Mouse (Mus musculus): ENCODE measurements around the gene Spon2.
A peak's percentile ranks its signal among the peaks of the same experiment; 100 is the strongest.

Spon2 gene

DNA sequence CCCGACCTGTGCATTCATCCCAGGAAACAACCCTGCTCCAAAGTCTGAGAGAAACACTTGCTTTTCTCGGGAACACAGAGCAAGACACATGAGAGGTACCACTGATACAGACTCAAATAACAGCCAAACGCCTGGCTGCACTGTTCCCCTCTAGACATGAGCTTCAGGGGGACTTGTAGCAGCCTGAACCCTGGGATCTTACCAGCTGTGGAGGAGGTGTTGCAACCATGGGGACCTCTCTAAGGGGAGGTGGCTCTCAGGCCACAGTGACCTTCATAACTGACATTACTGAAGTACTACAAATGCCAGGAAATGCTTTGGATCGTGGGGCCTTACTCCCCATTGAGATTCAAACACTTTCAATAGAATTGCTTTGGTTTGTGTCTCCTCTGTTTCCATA is 3.5 kb downstream of the Spon2 start:
- DNase-seq: no peak

DNA sequence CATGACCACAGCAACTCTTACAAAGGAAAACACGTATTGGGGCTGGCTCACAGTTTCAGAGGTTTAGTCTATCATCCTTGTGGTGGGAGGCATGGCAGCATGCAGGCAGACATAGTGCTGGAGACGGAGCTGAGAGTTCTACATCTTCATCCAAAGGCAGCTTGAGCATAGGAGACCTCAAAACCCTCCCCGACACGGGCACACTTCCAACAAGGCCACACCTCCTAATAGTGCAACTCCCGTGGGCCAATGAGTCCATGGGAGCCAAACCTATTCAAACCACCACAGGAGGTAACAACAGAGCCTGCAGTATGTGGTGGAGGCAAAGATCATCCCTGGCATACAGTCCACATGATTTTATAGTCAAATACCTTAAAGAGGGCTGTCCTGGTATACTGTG is 7.0 kb downstream of the Spon2 start:
- DNase-seq: no peak

DNA sequence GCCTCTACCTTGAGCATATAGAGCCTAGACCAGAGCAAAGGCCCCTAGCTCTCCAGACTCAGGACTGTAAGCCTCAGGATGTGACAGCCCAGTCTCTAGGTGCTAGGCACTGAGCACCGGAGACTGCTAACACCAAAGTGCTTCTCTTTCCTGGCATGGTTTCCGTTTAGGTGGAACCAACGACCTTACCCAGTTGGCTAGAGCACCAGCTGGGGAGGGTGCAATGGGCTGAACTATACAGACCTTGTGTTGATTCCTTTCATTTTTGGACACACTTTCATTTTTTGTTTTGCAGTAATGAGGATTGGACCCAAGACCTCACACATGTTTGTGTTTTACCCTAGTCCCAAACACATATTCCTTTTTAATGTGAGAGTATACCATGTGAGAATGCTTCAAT is 7.7 kb downstream of the Spon2 start:
- no peak for DNase-seq

DNA sequence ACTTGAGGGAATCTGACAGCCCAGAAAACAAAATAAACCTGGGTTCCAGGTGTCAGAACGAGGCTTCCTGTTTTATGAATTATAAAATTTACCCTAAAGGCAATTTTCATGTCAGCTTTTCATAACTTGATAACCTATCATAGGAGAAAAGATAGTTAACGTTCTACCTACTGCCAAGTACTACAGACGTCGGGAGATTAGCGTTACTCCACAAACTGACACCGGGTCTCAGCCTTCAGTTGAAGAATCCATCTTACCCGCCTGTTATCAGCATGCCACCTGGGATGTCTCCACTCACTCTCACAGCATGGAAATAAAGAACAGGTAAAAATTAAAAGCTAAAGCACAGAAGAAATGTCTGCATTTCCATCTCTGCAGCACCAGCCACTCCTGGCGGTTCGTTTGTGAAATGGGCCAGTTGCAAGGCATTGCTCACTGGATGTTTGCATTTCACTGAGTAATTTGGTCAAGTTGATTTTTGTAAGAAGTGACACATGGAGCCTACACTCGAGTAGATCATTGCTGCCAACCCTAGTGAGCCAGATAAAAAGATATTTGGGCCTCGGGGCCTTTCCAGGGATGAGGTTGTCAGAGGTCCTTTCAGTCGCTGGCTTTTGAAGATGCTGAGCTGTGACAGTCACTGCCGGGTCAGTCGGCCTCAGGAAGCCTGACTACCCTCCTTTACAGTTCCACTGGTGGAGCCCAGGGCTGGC is 9.6 kb downstream of the Spon2 start:
- no peak for DNase-seq

DNA sequence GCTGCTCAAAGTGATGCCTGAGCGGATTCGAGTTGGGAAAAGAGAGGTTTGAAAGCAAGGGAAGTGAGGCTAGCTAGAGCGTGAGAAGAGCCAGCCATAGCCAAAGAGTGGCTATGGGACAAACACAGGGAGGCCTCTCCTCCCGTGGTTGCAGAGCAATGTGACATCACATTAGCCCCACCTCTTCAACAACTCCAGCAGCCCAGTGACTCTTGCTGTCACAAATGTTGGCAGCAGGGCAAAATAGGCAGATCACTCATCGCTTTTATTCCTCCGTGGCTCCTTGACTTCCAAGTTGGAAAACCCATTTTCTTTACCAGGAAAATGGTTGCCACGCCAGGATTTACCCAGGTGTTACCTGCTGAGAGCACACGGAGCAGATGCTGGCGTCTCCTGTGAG is 11.1 kb downstream of the Spon2 start:
- no peak for DNase-seq

DNA sequence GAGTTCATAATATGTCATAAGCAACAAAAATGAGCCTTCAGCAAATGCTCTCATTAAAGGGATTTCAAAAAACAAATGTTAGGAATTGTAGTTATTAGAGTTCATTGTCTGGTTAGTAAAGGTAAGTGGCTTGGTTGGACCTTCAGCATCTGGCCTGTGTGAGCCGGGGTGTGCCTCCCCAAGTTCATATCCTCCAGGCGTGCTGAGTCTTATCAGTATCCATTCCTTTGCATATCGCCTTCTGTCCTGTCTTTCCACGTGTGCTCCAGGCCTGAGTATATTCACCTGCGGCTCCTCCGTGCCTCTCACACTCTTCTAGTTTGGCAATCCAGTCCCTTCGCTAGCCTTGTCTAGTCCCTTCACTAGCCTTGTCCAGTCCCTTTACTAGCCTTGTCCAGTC is 11.9 kb downstream of the Spon2 start:
- no peak for DNase-seq

DNA sequence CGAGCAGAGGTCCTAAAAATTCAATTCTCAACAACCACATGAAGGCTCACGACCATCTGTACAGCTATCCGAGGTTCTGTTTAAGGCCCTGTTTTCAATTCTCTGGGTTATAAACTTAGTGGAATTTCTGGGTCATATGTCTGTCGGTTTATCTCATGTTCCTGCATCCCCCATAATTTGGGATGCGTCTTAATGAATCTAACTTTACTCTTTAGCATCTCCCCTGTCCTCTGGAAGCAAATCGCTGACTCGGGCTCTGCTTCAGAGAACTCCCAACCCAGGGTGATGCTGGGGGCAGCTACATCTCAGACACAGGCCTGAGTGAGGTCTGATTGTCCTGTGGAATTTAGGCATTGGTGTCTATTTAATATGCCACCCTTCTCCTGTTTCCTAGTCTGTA is 14.0 kb downstream of the Spon2 start:
- DNase-seq: no peak

DNA sequence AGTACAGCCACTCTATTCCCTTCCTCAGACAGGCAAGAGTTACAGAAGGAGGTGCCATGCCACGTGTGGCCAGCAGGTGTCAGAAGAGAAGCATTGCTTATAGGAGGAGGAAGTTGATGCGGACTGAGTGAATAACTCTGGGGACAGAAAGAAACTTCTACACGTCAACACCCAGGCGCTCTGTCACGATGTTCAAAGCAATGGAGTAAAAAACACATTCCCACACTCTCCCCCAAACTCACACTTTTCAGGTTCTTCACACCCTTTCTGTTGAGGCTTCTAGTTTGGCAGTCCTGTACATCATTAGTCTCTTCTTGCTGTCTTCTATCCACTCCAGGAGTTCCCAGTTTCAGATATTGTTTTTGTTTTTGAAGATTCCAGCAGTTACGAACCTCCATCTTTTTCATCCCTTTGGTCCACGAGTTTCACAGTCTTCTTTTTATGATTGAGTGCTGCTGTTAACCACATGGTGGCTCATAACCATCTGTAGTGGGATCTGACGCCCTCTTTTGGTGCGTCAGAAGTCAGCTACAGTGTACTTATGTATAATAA is 14.5 kb downstream of the Spon2 start:
- DNase-seq: peak; percentile 85

DNA sequence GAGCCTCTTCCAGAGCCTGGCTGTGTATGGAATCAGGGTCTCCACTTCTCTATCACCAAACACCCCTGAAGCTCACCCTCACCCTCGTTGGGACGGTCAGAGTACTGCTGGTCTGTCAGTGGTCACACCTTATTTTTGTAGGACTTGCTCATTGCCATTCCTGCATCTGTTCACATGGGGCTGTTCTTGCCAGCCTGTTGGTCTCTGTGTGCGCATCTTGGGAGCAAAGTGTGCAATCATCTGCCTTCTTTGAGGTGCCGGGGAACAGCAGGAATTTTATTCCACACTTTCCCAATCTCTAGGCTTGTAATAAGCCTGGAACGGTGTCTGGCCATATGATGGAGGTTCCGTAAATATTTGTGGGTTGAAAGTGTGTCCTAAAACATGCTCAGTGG is 15.1 kb downstream of the Spon2 start:
- DNase-seq: no peak

DNA sequence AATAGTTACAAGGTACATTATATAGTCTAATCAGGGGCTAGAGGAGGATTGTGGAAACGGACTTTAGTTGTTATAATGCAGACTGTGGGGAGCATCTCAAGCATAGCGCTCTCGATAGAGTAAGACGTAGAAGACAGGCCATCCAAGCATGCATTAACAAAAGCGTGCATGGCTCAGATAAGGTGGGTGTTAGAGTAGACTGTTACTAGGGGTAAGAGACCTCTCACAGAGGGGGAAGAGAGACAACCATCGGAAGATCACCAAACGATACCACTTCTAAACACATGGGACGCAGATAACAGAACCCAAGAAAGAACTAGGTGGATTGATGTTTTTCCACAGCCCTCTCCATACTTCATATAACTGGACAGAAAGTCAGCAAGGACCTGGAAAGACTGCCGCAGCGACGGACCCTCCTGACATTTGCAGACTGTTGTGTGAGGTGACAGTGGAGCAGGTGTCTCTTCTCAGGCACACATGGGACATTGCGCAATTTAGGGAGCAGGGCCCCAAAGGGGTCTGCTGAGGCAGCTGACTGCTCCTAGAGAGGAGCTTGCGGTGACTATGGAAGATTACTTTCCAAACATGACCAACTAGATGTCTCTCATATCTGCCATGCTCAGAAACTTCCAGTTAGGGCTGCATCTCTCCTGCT is 15.6 kb downstream of the Spon2 start:
- DNase-seq: no peak

DNA sequence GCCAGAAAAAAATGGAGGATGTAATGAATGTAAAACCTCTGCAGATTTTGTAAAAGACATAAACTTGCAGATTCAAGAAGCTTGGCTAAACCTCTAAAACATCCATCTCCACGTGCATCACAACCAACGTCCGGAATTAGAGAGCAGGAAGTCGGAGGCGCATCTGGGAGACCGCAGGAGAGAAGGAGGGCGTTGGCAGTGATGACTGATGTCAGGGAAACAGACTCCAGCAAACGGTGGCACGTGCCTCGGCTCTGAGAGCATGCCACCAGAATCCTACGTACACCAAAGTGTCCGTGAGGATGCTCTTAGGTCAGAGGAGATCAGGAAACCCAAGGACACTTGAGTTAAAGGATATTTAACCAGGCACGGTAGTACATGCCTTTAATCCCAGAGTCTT is 16.6 kb downstream of the Spon2 start:
- DNase-seq: no peak

DNA sequence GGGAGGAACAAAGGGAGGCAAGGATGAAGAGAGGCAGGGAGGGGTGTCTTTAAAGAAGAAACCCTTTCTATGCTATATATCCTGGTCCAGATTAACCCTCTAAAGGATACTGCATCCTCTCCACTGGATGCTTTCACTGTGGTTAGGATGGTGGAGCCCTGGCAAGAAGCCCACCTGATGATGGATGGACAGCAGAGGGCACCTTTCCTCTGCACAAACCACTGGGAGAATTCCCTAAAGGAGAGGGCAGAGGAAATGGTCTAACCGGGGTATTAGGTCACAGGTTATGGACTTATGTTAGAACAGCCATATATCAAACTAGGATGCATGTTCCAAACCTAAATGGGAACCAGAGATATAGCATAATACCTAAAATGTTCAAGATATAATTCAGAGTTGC is 18.2 kb downstream of the Spon2 start:
- no peak for DNase-seq

DNA sequence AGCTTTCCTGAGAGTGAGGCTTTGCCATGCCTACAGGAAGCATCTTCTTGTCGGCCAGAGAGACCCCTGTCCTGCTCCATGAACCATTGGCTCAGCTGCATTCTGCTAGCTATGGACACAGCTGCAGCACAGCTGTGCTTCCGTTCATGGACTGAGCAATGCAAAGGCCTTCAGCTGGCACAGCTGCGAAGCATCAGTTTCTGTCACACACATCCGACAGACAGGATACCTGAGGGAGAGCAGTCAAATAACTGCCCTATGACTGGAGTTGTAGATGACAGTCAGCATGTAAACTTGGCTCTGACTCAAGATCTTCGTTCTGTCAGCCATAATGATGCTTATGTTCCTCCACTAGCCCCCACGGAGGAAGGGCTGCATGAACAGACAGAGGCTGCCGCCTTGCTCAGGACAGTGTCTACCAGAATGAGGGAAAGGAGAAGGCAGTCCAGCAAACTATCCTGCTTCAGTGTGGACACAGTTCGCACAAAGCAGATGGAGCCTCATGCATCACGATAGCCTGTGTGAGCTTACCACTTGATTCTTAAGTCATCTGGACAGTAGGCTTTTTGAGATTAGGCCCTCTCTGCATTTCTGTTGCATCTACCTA is 22.9 kb downstream of the Spon2 start:
- DNase-seq: no peak

DNA sequence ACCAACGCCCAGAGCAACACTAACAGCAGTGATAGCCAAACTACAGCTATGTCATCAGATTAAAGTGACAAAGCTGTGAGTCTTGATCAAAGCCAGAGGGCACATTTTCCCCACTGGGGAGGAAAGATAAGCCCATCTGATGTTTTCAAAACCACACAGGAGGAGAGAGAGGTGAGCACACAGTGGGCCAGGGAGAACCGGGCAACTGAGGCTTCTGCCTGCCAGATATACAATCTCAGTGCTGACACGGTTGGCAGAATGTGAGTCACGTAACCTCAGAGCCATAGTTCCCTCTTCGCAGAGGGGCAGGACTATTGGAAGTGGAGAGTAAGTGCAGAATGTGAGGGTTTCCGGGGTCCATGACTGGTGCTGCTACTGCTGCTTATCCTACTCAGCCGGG is 24.7 kb downstream of the Spon2 start:
- DNase-seq: no peak
